Mouse (Mus musculus) lung, embryonic 16.5 days (tissue): ENCODE measurements around the gene Kctd10. TPM values are rescaled to one million over a fixed set of nuclear protein-coding genes. Genes with fewer than 3 reads are reported as not detected.

Source experiments
- ATAC-seq: fragments of 200-750 bp; cut with Nextera tagmentation; 2 replicates; pipeline ENCODE4 v1.8.0; 2017; ENCODE audit warnings: low read depth, mild to moderate bottlenecking, moderate library complexity
- H3K27ac ChIP-seq: fragments of 300-500 bp; sonication (generic); 2 replicates; pipeline ENCODE4 v1.5.1; 2014; ENCODE audit warnings: mild to moderate bottlenecking, control low read depth, low read length
- H3K27me3 ChIP-seq: fragments of 300-500 bp; sonication (generic); 2 replicates; pipeline ENCODE4 v1.6.1; 2014; ENCODE audit warnings: low read depth, low read length, mixed read lengths; ENCODE audit not compliant: control insufficient read depth, insufficient read depth
- H3K36me3 ChIP-seq: fragments of 300-500 bp; sonication (generic); 2 replicates; pipeline ENCODE4 v1.6.1; 2014; ENCODE audit warnings: low read length; ENCODE audit not compliant: control insufficient read depth, insufficient read depth
- H3K4me1 ChIP-seq: fragments of 300-500 bp; sonication (generic); replicated peaks from 2 replicates; pipeline ENCODE4 v1.6.1; 2014; ENCODE audit warnings: low read length, mixed read lengths; ENCODE audit not compliant: control insufficient read depth, insufficient read depth
- H3K4me2 ChIP-seq: fragments of 300-500 bp; sonication (generic); 2 replicates; pipeline ENCODE4 v1.6.1; 2014; ENCODE audit warnings: low read depth, low read length, control low read depth
- H3K4me3 ChIP-seq: fragments of 300-500 bp; sonication (generic); 2 replicates; pipeline ENCODE4 v1.5.1; 2014; ENCODE audit warnings: mild to moderate bottlenecking, low read length, control low read depth
- H3K9ac ChIP-seq: fragments of 300-500 bp; sonication (generic); 2 replicates; pipeline ENCODE4 v1.6.1; 2014; ENCODE audit warnings: low read length, control low read depth
- H3K9me3 ChIP-seq: fragments of 300-500 bp; sonication (generic); 2 replicates; pipeline ENCODE4 v1.6.1; 2016; ENCODE audit warnings: low read length; ENCODE audit not compliant: control insufficient read depth
- WGBS: fragments of 180-500 bp; shearing (Covaris S2); extraction: QIAGEN DNeasy Blood & Tissue Kit; methylation state at CpG from one replicate; pipeline ENCODE4 v1.1.7; 2014; 5-methylcytosine and 5-hydroxymethylcytosine counted together
- polyA plus RNA-seq: library from polyadenylated mRNA; unstranded; fragments of >200 nt; fragmentation: Nextera tagmentation; extraction: Ambion mirVana; gene quantifications from 2 replicates; pipeline ENCODE4 v1.2.1, GENCODE M21; 2015

The Kctd10 gene
- polyA plus RNA-seq, 1 experiment from 2014 or later: 200 TPM

DNA sequence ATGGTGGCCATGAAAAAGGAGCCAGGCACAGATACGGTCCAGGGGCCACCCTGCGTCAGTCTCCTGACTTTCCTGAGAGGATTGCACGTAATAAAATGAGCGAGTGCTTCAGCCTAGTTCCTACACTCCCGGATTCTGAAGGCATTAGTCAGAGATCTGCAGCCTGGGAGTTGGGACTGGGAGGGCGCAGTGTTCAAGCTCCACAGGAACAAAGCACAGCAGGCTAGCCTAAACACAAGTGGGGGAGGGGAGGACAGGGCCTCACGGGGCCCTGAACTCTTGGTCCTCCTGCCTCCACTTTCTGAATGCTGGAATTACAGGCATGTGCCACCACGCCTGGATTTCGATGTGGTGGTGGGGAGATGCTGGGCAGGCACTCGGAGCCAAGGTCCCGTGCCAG is 7.7 kb downstream of the Kctd10 start:
- ATAC-seq: peak; percentile 8; the same call in 1 of the 2 replicates
- Histone ChIP-seq H3K27ac (peak overlapping the region; percentile 99), H3K9ac (peak overlapping the region; percentile 65; the same call in 1 of the 2 replicates), H3K4me3 (no peak overlapping the region), H3K4me2 (peak overlapping the region; percentile 3), H3K27me3 (no peaks in the 10 kb centered on the region), H3K9me3 (no peaks in the 10 kb centered on the region), H3K36me3 (peaks cover 32% of the 10 kb centered on the region), H3K4me1 (peaks cover 90% of the 10 kb centered on the region)
- WGBS: 32% methylated on average over 11 of the region's 11 CpGs

DNA sequence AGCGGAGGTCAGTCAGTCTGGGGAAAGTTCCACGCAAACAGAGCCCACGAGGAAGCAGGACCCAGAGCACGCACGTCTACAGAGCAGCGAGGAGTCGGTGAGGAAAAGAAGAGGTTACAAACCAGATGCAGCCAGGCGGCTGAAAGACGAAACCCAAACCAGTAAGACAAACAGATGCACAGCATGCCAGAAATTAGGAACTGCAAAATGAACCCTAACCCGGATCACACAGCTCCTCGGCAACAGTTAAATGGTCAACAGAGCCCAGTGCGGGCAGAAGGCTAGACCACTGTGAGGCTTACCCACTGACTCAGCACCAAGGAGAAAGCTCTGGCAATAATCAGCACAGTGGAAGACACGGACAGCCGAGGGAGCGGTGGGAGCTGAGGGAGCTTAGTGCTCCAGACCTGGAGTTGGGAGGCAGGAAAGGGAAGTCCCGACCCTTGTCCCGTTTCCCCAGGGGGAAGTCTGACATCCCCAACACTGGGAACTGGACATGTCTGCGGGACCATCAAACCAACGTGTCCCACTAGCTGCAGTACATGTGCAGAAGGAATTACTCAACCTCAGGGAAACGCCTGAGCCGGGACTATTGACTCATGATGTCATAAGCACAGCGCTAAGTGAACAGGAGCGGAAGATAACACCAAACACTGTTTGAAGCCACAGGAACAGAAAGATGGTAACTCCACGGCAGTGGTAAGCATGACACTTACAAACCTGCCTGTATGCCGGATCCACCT is 8.4 kb downstream of the Kctd10 start:
- no peak overlapping the region for H3K4me3 ChIP-seq
- H3K4me2 ChIP-seq: peak overlapping the region; percentile 47
- H3K36me3 ChIP-seq: peaks cover 39% of the 10 kb centered on the region
- peak overlapping the region; percentile 99 for H3K27ac ChIP-seq
- WGBS: 39% methylated on average over 25 of the region's 25 CpGs
- ATAC-seq: no peak; the same call in 1 of the 2 replicates
- peak overlapping the region; percentile 65 for H3K9ac ChIP-seq
- no peaks in the 10 kb centered on the region for H3K27me3 ChIP-seq
- H3K4me1 ChIP-seq: peaks cover 83% of the 10 kb centered on the region
- H3K9me3 ChIP-seq: no peaks in the 10 kb centered on the region

DNA sequence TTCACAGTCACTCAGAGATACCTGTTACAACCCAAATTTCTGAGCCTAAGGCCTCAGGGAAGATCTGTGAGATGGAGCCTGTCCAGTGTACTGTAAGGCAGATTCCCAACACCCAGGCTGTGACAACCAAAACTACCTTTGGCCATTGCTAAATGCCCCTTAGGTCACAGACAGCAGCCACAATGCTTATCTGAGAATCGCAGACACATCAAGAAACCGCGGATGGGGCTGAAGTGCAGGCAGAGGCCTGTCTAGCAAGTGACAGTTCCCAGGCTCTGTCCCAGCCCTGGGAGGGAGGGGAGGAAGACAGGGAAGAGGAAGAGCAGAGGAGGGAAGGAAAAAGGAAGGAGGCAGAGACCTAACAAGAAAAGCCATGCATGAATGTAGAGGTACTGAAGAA is 9.0 kb downstream of the Kctd10 start:
- no peak for ATAC-seq
- WGBS: 47% methylated on average over 3 of the region's 3 CpGs
- H3K27ac ChIP-seq: peak overlapping the region; percentile 99
- H3K4me1 ChIP-seq: peaks cover 77% of the 10 kb centered on the region
- H3K4me3 ChIP-seq: no peak overlapping the region
- peaks cover 45% of the 10 kb centered on the region for H3K36me3 ChIP-seq
- no peaks in the 10 kb centered on the region for H3K9me3 ChIP-seq
- H3K27me3 ChIP-seq: no peaks in the 10 kb centered on the region
- H3K4me2 ChIP-seq: peak overlapping the region; percentile 47
- peak overlapping the region; percentile 65 for H3K9ac ChIP-seq

DNA sequence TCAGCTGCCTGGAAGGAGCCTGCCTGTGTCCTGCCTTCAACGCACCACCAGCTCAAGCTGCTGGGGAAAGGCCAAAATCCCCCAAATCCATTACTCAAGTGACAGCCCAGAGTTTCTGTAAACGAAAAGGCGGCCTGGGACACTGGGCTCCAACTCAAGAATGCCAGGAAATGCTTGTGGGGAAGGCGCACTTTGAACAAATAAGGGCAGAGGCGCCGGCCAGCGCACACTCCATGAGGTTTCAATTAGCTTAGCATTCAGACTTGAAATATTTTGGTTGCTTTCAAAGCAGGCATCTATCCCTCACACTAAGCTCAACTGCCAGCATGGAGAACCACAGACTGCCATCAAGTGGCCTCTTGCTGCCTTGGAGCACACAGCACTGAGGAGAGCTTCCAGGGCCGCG is 9.9 kb downstream of the Kctd10 start:
- Histone ChIP-seq H3K4me2 (peak overlapping the region; percentile 47), H3K27me3 (no peaks in the 10 kb centered on the region), H3K36me3 (peaks cover 53% of the 10 kb centered on the region), H3K27ac (peak overlapping the region; percentile 99), H3K4me3 (0 out of 2 replicates have a peak overlapping the region, but pooled peaks have one; percentile 7), H3K9me3 (no peaks in the 10 kb centered on the region), H3K4me1 (peaks cover 75% of the 10 kb centered on the region), H3K9ac (peak overlapping the region; percentile 65)
- peak; percentile 73 for ATAC-seq
- WGBS: 4% methylated on average over 9 of the region's 9 CpGs

DNA sequence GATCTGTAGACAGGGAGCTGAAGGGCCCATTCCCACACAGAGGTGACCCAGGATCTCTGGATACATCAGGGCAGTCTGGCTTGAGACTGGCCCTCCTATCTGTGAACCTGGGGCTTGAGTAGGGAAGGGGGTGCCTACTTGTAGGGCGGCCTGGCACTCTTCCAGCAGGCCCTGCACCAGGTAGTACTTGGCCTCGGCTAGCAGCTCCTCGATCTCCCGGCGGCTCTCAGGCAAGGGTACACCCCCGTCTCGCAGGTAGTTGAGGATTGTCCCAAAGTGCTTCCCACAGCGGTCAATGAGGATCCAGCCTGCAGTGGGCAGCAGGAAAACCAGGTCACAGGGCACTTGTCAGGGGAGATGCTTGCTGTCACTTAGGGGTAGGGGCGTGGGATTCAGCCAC is 10.4 kb downstream of the Kctd10 start:
- Histone ChIP-seq H3K9ac (peak overlapping the region; percentile 65), H3K27me3 (no peaks in the 10 kb centered on the region), H3K9me3 (no peaks in the 10 kb centered on the region), H3K4me3 (no peak overlapping the region), H3K4me2 (peak overlapping the region; percentile 47), H3K36me3 (peaks cover 53% of the 10 kb centered on the region), H3K27ac (peak overlapping the region; percentile 99), H3K4me1 (peaks cover 76% of the 10 kb centered on the region)
- ATAC-seq: peak; percentile 8
- WGBS: 35% methylated on average over 9 of the region's 9 CpGs

DNA sequence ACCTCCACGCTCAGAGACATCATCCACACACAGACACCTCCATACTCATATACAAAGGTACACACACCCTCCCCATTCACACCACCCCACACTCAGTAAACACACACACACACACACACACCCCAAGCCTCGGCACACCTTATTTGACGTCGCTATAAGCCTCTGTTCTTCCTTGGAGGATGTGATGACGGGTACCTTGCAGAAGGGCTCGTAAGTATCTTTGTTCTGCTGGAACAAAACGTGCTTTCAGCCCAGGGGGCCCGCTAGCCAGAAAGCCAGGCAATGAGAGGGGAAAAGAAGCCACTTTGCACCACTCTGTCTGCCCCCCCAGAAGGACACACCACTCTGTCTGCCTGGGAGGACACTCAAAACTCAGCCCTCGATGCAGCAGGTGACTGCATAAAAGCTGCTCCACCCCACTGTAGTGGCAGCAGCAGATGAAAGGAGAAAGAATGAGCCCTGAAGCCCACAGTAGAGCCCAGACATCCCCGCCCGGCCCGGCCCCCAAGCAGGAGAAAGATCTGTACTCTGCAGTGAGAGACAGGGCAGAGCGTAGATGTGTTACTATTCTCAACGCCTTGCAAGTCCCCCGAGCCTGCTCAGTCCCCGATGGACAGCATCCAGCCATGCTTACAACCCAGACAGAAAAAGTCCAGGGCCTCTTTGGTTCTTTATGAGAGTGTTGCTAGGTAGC is 11.4 kb downstream of the Kctd10 start:
- no peaks in the 10 kb centered on the region for H3K9me3 ChIP-seq
- peak overlapping the region; percentile 65; the same call in 1 of the 2 replicates for H3K9ac ChIP-seq
- WGBS: 79% methylated on average over 16 of the region's 16 CpGs
- H3K27ac ChIP-seq: peak overlapping the region; percentile 99
- ATAC-seq: no peak
- H3K4me1 ChIP-seq: peaks cover 76% of the 10 kb centered on the region
- H3K27me3 ChIP-seq: no peaks in the 10 kb centered on the region
- peaks cover 51% of the 10 kb centered on the region for H3K36me3 ChIP-seq
- H3K4me2 ChIP-seq: no peak overlapping the region
- H3K4me3 ChIP-seq: no peak overlapping the region

DNA sequence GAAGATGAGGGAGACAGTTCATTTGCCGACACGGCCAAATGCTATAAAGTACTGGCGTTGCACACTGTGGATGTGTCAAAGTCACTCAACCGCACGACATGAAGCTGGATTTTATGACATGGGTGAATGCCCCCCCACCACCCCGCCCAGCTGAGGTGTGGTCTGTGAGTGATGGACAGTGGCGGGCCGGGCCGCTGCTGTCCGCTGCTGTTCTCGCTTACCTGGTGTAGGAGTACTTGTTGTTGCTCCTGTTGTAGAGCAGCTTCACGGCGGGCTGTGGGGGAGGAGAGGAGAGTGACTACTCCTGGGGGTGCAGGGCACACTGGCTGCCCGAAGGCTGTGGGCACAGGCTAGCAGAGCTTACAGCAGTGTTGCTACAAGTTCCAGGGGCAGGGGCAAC is 12.2 kb downstream of the Kctd10 start:
- no peak overlapping the region; the same call in 1 of the 2 replicates for H3K9ac ChIP-seq
- no peak overlapping the region for H3K27ac ChIP-seq
- H3K4me3 ChIP-seq: no peak overlapping the region
- H3K4me2 ChIP-seq: no peak overlapping the region
- no peak for ATAC-seq
- H3K9me3 ChIP-seq: no peaks in the 10 kb centered on the region
- peaks cover 72% of the 10 kb centered on the region for H3K4me1 ChIP-seq
- H3K36me3 ChIP-seq: peaks cover 54% of the 10 kb centered on the region
- H3K27me3 ChIP-seq: no peaks in the 10 kb centered on the region
- 90% methylated on average over 12 of the region's 14 CpGs for WGBS

DNA sequence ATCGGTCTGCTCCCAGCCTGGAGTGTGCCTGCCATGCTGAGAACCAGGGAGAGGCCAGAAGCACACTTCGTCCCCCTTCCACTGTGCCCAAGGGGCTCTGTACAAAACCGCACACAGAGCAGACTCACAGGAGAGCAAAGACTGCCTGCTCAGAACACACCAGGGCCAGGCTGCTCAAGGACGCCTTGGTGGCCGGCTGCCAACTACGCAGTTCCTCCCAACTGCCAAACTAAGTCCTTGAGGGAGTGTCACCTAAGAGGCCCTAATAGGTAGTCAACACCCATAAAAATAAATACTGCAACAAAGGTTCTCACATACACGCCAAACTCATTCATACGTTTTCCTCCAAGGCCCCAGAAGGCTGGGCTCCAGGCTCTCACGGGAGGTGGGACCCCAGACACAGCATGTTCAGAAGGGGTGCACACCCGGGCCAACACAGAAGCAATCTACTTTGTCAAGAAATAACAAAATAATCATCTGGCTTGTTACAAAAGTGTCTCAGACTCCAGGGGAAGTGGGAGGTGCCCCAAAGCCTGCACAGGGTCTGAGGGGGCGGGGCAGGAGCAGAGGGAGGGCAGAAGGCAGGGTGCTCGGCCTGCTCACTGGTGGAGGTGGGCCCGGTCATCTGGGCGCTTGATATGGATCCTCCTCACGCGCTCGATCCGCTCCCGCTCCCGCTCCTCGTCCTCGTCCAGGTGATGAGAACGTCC is 15.1 kb downstream of the Kctd10 start:
- H3K4me3 ChIP-seq: no peak overlapping the region
- H3K36me3 ChIP-seq: peaks cover 64% of the 10 kb centered on the region
- WGBS: 57% methylated on average over 23 of the region's 23 CpGs
- peak overlapping the region; percentile 5; the same call in 1 of the 2 replicates for H3K4me2 ChIP-seq
- H3K4me1 ChIP-seq: peaks cover 43% of the 10 kb centered on the region
- peak; percentile 87 for ATAC-seq
- peak overlapping the region; percentile 95 for H3K27ac ChIP-seq
- peak overlapping the region; percentile 48 for H3K9ac ChIP-seq
- no peaks in the 10 kb centered on the region for H3K27me3 ChIP-seq
- no peaks in the 10 kb centered on the region for H3K9me3 ChIP-seq

DNA sequence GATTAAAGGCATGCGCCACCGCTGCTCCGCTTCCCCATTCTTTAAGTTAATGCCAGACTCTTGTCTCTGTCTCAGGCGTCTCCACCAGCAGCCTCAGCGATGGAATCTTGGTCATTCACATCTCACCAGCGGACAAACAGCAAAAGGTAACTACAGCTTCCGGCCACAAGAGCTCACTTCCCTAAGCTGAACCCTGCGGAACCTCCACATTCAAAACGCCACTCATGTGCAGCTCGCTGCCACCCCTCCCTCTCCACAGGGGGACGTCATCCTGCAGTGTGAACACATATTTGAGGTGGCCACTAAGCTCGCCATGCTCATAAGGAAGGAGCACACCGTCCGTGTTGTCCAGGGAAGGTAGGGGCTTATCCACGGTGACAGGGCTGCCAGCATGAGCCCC is 19.3 kb downstream of the Kctd10 start:
- 77% methylated on average over 15 of the region's 15 CpGs for WGBS
- Histone ChIP-seq H3K27me3 (no peaks in the 10 kb centered on the region), H3K9me3 (no peaks in the 10 kb centered on the region), H3K4me3 (no peak overlapping the region), H3K4me1 (peaks cover 39% of the 10 kb centered on the region), H3K36me3 (peaks cover 30% of the 10 kb centered on the region), H3K9ac (no peak overlapping the region), H3K4me2 (no peak overlapping the region), H3K27ac (no peak overlapping the region)
- ATAC-seq: no peak
